Comparison of ENCODE assay signal across 20 mouse cellular contexts in genomic region chr15:77111924-77112323, GRCm38 (mm10).
A peak's percentile ranks its signal among the peaks of the same experiment; 100 is the strongest.
DNase-seq lines count a peak whose midpoint lies in the region; ATAC-seq and TF ChIP-seq lines count a peak whose summit lies in the region.
"Had no signal": no experiment of that assay in that cellular context is flagged by ENCODE, and none has a peak within 500 bp of the region (broad histone marks: within the 10 kb centered on the region; RNA-seq: fewer than 3 reads in every experiment).

No protein-coding gene starts in this region.

- TF ChIP-seq EP300 in liver, postnatal 0 days (IDR thresholded peaks at IDR 0.05; ENCODE audit: low read depth): no peak

- no peak overlapping the region for H3K9ac ChIP-seq in liver, adult 2 months (ENCODE audit: low read depth, low read length)
- no peak overlapping the region for H3K9ac ChIP-seq in liver, embryonic 16.5 days (ENCODE audit: low read depth, low read length)
- no peak overlapping the region for H3K9ac ChIP-seq in liver, embryonic 11.5 days (ENCODE audit: low read depth, low read length)
- no peak overlapping the region for H3K9ac ChIP-seq in liver, postnatal 0 days (replicated peaks)
- no peak overlapping the region for H3K9ac ChIP-seq in liver, embryonic 12.5 days

- DNase-seq in liver, adult 2 months (ENCODE audit: extremely low read depth, low read depth, low spot score): peak; percentile 81
- no peak for DNase-seq in liver
- no peak for DNase-seq in liver, embryonic 11.5 days (ENCODE audit: low spot score)
- no peak for DNase-seq in liver, postnatal 0 days
- DNase-seq: adrenal gland, adult 2 months; adrenal gland, adult 8-10 months; adrenal gland, postnatal 10 days; adrenal gland, postnatal 14 days; adrenal gland, postnatal 25 days; adrenal gland, postnatal 36 days; B cell, adult 2 months; cerebellum, adult 11 months; cerebellum, adult 11-12 months; cerebellum, adult 18-20 months had no signal

- no peak overlapping the region for H3K4me2 ChIP-seq in liver, embryonic 16.5 days (ENCODE audit: low read depth, low read length)
- no peak overlapping the region for H3K4me2 ChIP-seq in liver, embryonic 11.5 days
- no peak overlapping the region for H3K4me2 ChIP-seq in liver, postnatal 0 days (ENCODE audit: low read depth, low read length)
- no peak overlapping the region for H3K4me2 ChIP-seq in liver, embryonic 12.5 days

- no peak overlapping the region for H3K4me3 ChIP-seq in liver, adult 2 months (ENCODE audit: insufficient read depth, low read depth, low read length)
- no peak overlapping the region for H3K4me3 ChIP-seq in liver, embryonic 16.5 days (ENCODE audit: low read depth, low read length)
- H3K4me3 ChIP-seq in liver, embryonic 11.5 days (ENCODE audit: low read depth, low read length): no peak overlapping the region
- no peak overlapping the region for H3K4me3 ChIP-seq in liver, postnatal 0 days (ENCODE audit: low read depth, low read length)
- no peak overlapping the region for H3K4me3 ChIP-seq in liver, embryonic 12.5 days

- H3K36me3 ChIP-seq in liver, adult 2 months (ENCODE audit: control insufficient read depth, insufficient read depth, low read length): peaks cover 10% of the 10 kb centered on the region; the same call in 1 of the 2 replicates
- H3K36me3 ChIP-seq in liver, embryonic 16.5 days (ENCODE audit: control insufficient read depth, insufficient read depth): no peaks in the 10 kb centered on the region; the same call in none of the 2 replicates
- no peaks in the 10 kb centered on the region; the same call in 1 of the 2 replicates for H3K36me3 ChIP-seq in liver, embryonic 11.5 days (ENCODE audit: control insufficient read depth, insufficient read depth, low read length)
- H3K36me3 ChIP-seq in liver, postnatal 0 days (replicated peaks; ENCODE audit: insufficient read depth, low read length): peaks cover 7% of the 10 kb centered on the region
- H3K36me3 ChIP-seq in liver, embryonic 12.5 days: peaks cover 10% of the 10 kb centered on the region; the same call in 1 of the 2 replicates
- H3K36me3 ChIP-seq: G1E had no signal

- H3K4me1 ChIP-seq in liver, adult 2 months (ENCODE audit: control insufficient read depth, insufficient read depth, low read length): peaks cover 7% of the 10 kb centered on the region; the same call in 1 of the 2 replicates
- no peaks in the 10 kb centered on the region; the same call in none of the 2 replicates for H3K4me1 ChIP-seq in liver, embryonic 16.5 days (ENCODE audit: control insufficient read depth, low read depth, low read length)
- no peaks in the 10 kb centered on the region for H3K4me1 ChIP-seq in liver, embryonic 11.5 days (replicated peaks; ENCODE audit: control insufficient read depth, insufficient read depth, low read length)
- peaks cover 2% of the 10 kb centered on the region; the same call in 1 of the 2 replicates for H3K4me1 ChIP-seq in liver, postnatal 0 days (ENCODE audit: insufficient read depth)
- peaks cover 5% of the 10 kb centered on the region; the same call in 1 of the 2 replicates for H3K4me1 ChIP-seq in liver, embryonic 12.5 days

- no peak for TF ChIP-seq POLR2A in liver, adult 2 months (IDR thresholded peaks at IDR 0.05; ENCODE audit: extremely low read depth, insufficient read depth, low read length)

- peak overlapping the region; percentile 55 for H3K27ac ChIP-seq in liver, adult 2 months (replicated peaks; ENCODE audit: insufficient read depth, low read depth, low read length)
- peak overlapping the region; percentile 24; the same call in 1 of the 2 replicates for H3K27ac ChIP-seq in liver, embryonic 16.5 days (ENCODE audit: low read length)
- H3K27ac ChIP-seq in liver, embryonic 11.5 days (ENCODE audit: low read depth, low read length): no peak overlapping the region
- peak overlapping the region; percentile 59 for H3K27ac ChIP-seq in liver, postnatal 0 days (ENCODE audit: low read depth)
- H3K27ac ChIP-seq in liver, embryonic 12.5 days: no peak overlapping the region

- ATAC-seq in liver, embryonic 16.5 days (ENCODE audit: low read depth): peak; percentile 59; the same call in 1 of the 2 replicates
- no peak for ATAC-seq in liver, embryonic 11.5 days (replicated peaks; ENCODE audit: low FRiP score)
- no peak for ATAC-seq in liver, postnatal 0 days
- ATAC-seq in liver, embryonic 12.5 days: no peak
- ATAC-seq: activated CD4-positive, CD25-positive, alpha-beta regulatory T cell, adult 4 months; CD4-positive, CD25-positive, alpha-beta regulatory T cell, adult 4 months; Patski had no signal

- TF ChIP-seq CTCF in liver, adult 2 months (IDR thresholded peaks at IDR 0.05; ENCODE audit: low read depth, low read length): no peak
- TF ChIP-seq CTCF in liver, postnatal 0 days (IDR thresholded peaks at IDR 0.05; ENCODE audit: low read depth): no peak

- H3K9me3 ChIP-seq in liver, embryonic 16.5 days (replicated peaks; ENCODE audit: control insufficient read depth, low read length): no peaks in the 10 kb centered on the region
- no peaks in the 10 kb centered on the region for H3K9me3 ChIP-seq in liver, embryonic 11.5 days (ENCODE audit: control insufficient read depth, low read length)
- no peaks in the 10 kb centered on the region for H3K9me3 ChIP-seq in liver, postnatal 0 days (ENCODE audit: low read length)
- no peaks in the 10 kb centered on the region for H3K9me3 ChIP-seq in liver, embryonic 12.5 days (replicated peaks)
- H3K9me3 ChIP-seq: G1E had no signal

- WGBS in liver, adult 2 months: 21% methylated on average over 7 of the region's 7 CpGs
- 50% methylated on average over 7 of the region's 7 CpGs for WGBS in liver, embryonic 16.5 days (ENCODE audit: insufficient replicate concordance)
- WGBS in liver, embryonic 11.5 days: 73% methylated on average over 7 of the region's 7 CpGs
- 59% methylated on average over 7 of the region's 7 CpGs for WGBS in liver, postnatal 0 days (ENCODE audit: insufficient replicate concordance)
- 66% methylated on average over 7 of the region's 7 CpGs for WGBS in liver, embryonic 12.5 days (ENCODE audit: insufficient replicate concordance)

- H3K27me3 ChIP-seq in liver, adult 2 months (ENCODE audit: control insufficient read depth, insufficient read depth, low read length): no peaks in the 10 kb centered on the region
- H3K27me3 ChIP-seq in liver, embryonic 16.5 days (ENCODE audit: control insufficient read depth, insufficient read depth, low read depth, low read length): no peaks in the 10 kb centered on the region
- H3K27me3 ChIP-seq in liver, embryonic 11.5 days (replicated peaks; ENCODE audit: control insufficient read depth, insufficient read depth, low read length): no peaks in the 10 kb centered on the region
- no peaks in the 10 kb centered on the region for H3K27me3 ChIP-seq in liver, postnatal 0 days (ENCODE audit: insufficient read depth, low read length)
- no peaks in the 10 kb centered on the region for H3K27me3 ChIP-seq in liver, embryonic 12.5 days (replicated peaks)
- H3K27me3 ChIP-seq: Patski had no signal

- H3K79me2 ChIP-seq in liver, adult 2 months (ENCODE audit: control insufficient read depth, insufficient read depth, low read length): peaks cover 3% of the 10 kb centered on the region; the same call in 1 of the 2 replicates

Comparison
In these comparisons a context has a peak if more than half of its experiments do, and no peak if none do; other contexts are left out.
1. H3K27ac ChIP-seq: peak in liver, adult 2 months (single experiment), liver, embryonic 16.5 days (single experiment) and liver, postnatal 0 days (single experiment); none in liver, embryonic 11.5 days (single experiment) and liver, embryonic 12.5 days (single experiment).